Mouse (Mus musculus) CD4-positive, CD25-positive, alpha-beta regulatory T cell, adult 2 months (primary cell): Measurements from ENCODE around the gene Spata9.
"Not testable (repeated sequence)": the region's sequence is repeated elsewhere in the genome, so short reads cannot be mapped to it uniquely, and the experiment has no call there.

Source experiments
- DNase-seq: peaks from one replicate; pipeline ENCODE4 v3.0.0-alpha.2; 2012; ENCODE audit warnings: low read depth, low spot score

The Spata9 gene

DNA sequence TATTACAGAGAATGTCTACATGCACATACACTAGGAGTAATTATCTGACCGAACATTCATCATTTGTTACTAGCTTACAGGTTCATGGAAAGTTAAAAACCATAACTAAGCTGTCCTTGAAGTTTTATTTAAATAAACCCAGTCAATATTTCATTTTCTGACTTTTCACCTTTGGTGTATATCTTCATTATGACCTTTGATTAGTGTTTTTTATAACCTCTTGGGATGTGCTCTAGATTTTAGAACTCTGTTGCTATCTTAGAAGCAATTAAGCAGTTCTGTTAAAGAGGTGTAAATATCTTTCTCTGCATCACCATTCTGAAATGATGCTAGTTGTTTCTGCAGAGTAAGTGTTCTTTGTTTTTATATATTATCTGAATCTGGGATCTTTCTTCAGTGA is at the start of gene Spata9:
Spata9 (plus strand) TSS at position 301 of the 400 bp plus-strand sequence.
- DNase-seq = no peak

DNA sequence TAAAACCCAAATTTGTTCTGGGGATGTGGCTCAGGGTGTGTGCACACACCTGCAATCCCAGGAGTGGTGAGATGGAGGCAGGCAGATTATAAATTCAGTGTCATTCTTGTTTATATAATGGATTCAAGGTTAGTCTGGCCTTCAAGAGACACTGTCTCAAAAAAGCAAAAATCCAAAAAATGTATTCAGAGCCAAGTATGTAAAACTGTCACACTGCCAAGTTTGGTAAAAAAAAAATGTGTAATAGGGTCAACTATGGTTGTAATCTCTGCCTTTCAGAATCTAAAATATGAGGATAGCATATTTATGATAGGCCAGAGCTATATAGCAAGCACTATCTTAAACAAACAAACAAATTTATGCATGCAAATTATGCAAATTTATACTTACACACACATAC is 39.0 kb upstream of the Spata9 start:
- no peak for DNase-seq

DNA sequence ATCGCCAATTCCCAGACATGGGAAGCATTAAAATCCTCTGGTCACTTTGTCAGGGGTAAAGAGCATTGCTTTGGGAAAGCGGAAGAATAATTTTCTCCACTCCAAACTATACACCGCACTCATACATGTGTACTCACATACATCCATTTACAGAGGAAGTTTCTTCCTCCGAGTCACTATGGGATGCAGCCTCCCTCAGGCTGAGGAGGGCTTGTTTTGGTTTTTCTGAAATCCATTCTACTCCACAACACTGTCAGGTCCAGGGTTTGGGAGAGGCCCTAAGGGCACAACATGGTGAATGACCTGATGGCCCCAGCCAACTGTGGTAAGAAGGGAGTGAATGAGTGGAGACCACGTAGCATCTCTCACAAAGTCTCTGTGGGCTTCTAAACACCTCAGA is 37.9 kb upstream of the Spata9 start:
- not testable (repeated sequence) for DNase-seq

DNA sequence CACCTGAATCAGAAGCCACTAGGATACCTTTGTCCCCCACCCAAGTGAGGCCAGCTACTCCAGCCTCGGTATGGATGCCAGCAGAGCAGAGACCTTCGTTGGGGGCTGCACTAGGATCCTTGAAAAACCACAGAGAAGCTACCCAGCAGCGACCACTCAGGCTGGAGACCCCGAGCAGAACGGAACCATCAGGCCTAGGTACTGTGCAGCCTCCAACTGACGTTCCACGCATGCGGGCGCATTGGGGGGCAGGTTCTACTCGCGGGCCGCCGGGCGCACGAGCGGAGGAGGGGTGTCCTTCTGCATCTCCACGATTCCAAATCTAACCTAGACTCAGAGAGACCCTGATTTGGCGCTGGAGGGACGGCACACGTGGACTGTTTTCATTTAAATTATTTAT is 36.9 kb upstream of the Spata9 start:
- no peak for DNase-seq

DNA sequence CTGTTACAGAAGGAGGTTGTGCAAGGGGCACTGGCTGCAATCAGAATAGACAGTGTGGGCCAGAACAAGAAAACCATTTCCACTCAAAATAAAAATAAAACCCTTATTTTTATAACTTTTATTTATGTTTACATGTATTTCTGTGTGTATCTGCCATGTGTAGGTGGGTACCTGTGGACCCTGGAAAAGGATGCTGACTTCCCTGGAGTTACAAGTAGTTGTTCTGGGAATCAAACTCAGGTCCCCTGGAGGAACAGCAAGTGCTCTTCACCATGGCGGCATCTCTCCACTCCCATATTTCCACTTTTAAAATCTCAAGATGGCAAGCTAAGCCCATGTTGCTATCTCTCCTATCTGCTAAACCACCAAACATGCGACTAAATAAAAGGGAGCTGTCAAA is 36.3 kb upstream of the Spata9 start:
- no peak for DNase-seq

DNA sequence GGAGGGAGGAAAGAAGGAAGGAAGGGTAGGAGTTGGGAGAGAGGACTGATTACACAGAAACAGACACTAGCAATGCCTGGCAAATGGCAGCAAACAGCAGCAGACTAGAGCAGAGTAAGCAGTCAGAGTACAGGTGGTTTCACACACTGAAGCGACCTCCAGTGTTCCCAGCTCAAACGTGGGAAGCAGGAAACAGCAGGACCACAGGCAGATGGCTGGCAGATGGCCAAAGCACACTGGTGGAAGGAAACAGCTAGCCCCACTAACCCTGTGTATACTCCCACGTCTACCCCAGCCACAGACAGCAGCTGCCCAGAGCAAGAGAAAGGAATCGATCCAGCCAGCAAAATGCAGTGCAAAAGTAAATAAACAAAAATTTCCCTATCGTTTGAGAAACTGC is 35.9 kb upstream of the Spata9 start:
- DNase-seq = no peak

DNA sequence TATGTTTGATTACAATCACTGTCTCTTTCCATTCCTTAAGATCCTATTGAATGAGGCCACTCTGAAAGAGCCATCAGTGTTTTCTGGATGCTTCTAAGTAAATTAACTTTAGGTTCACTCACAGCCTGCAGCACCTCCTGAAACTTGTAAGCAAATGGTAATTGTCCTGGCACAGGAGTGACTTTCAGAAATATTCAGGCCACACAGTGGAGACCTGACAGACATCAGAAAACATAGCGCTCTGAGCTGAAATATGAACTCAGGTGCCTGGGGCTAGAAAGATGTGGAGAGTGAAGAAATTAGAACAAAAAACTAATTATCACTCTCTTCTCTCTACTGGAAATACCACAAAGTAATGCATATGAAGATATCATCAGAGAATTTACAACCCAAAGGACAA is 33.7 kb upstream of the Spata9 start:
- DNase-seq = no peak

DNA sequence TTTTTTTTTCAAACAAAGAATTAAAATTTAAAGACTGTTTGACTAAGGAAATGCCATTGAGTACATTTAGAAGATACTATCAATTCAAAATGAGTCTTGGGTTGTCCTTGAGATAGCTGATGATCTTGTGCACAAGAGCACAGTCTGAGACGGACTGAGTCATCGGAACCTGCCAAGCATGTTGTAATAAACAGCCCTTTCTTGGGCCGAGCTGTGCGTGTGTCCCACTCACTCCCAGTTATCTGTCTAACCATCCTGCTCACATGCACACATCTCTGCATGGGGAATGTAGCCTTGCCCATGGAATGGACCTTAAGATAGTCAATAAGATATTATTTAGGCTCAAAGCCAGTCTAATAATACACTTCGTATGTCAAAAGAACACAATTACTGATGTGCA is 28.1 kb upstream of the Spata9 start:
- DNase-seq = no peak

DNA sequence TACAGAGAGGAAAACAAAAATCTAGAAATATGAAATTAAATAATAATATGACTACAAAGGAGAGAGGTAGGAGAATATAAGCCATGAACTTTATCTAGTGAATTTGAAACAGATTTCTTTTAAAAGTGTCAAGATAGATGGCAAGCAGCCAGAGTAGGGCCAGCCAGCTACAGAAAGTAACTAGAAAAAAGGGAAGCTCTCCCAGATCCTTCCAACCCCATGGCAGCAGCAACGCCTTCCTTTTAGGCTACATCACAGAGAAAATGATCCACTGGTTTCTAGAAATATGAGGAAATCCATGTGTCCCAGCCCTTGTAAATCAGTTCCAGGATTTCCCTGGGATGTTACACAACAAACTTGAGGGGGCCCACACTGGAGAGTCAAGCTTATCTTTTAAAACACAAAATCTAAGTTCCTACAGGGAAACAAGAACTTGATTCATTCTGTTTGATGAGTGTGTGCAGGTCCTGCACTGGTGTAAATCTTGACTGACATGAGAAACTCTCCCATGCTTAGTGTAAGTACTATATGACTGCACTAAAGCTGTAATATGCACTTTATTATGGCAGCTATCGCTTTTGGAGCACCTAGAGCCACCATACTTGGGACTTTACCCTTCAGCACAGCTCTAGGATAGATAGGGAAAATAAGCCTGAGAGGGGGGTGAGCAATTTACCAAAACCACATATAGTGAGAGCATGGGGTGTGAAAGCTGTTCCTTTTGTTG is 26.0 kb upstream of the Spata9 start:
- DNase-seq = no peak

DNA sequence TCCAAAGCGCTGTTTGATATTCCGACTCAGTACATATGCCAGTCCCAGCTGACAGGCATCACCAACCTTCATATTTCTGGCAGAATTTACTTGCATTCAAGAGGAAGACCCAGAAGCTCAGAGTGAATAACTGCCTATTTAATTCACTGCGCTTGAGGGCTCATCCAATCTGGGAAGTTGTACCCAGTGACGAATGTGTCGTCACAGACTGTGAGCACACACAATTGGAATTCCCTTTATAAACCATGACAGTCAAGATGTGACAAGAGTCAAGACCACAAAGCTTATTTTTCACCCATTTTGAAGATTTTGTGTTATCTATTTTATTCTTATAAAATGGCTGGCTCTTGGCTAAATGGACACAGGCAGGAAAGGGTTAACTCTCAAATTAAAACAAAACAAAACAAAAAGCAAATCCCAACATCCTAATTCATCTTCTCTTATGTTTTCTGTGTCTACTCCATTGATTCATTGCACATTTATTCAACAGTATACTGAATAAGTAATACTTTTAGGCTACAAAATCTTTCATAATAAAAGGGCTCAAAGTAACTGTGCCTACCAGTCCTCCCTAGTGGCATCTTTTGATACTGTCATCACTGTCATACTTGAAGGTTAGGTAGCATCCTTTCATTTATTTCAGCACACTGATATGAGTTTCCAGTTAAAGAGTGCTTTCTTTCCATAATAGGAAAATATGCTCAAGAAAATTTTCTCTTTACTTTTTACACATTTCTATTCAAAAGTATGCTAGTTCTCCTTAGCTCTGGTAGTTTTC is 25.2 kb upstream of the Spata9 start:
- no peak for DNase-seq

DNA sequence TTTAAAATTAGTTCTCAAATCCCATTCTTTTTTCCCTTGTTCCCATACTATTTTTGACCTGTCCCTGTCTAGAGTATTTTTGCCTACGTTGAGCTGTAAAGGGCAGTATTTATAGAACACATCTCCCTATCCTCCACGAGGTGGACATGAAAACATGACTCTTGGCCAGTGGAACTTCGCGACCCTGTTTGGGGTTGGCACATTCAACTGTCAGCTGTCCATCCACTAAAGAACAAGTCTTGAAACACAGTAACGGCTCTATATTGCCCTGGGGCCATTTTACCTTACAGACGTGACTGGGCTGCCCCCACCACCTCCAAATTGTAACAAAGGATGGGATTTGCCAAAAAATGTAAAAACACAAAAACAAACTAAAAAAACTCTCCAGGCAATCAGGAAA is 24.2 kb upstream of the Spata9 start:
- no peak for DNase-seq

DNA sequence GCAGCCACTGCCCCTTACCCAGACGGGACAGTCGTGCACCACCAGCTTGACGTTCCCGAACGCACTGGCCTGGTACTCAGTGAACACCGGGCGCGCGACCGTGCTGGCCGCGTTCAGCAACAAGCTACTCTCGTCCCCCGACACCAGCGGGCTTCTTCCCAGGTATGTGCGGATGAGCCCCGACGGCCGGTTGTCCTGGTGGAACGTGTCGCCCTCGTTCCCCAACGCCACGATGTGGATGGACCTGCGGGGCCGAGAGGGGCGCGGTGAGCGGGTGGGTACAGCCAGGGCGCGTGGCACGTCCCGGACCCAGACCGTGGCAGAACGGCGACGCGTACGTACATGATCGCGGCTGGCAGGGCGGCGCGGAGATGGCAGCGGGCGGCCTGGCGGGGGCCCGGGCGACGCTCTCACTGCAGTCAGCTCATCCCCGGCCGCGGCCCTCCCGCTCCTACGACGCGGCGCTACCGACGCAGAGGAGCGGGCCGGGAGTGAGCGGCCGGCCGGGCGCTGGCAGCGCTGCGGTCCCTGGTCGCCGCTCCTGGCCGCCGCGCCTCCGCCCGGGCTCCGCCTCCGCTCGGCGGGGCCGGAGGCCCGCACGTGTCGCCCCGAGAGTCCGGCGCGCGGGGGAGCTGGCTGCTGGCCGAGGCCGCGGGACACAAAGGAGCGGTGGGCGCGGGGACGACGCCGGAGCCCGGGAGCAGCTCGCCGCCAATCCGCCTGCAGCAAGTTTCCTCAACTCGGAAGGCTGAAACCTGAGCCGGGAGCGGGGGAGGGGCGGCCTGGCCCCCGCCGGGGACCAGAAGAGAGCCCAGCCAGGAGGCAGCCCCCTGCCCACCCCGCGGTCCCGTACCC is 23.5 kb upstream of the Spata9 start, which contains the start of gene Rhobtb3:
Rhobtb3 (minus strand) TSS at position 737 of the 855 bp plus-strand sequence.
- peak; percentile 36 for DNase-seq

DNA sequence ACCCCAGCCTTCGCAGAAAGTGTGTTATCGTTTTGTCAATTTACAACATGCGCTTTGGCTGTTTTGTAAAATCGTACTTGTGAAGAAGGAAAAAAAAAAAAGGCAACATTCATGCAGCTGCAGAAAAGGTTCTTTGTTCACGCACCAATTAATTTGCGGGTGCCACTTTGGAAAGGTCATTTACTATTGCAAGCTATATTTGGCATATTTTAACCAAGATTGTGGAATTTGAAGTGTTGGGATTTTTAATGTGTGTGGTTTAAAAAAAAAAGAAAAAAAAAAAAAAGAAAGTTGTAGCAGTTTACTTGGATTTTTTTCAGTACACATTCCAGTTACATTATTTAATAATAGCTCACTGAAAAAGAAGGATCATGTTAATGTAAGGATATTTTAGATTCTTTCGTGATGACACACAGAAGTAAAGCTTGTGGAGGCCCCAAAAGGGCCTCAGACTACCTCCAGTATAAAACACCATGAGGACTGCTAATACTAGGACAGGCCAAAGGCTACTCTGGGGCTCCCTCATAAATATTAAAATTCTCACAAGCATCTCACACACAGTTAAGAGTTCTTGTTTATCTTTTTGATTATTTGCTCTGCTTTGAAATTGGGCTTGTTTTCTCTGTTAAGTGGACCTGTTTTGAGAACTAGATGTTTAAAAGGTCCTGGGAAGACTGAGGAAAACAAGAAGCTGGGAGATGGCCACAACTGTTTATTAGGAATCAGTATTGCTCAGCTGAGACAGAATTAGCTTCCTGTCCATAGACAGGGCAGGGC is 22.7 kb upstream of the Spata9 start:
- DNase-seq = no peak

DNA sequence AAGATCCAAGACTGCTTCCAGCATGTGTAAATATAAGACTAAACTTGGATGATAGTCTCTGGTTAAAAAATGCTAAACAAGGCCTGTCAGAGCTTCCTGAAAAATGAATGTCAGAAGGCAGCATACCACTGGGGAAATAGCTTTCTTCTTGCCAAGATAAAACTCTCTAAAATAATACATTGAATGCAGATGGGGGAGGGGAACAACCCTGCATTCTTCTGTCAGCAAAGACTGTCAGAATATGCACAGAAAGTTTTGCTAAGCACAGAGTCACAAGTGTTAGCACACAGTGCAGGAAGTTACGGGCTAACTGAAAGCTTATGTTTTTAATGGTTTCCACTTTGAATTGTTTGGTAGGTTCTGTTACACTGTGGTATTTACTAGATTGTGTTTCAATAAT is 16.7 kb upstream of the Spata9 start:
- no peak for DNase-seq

DNA sequence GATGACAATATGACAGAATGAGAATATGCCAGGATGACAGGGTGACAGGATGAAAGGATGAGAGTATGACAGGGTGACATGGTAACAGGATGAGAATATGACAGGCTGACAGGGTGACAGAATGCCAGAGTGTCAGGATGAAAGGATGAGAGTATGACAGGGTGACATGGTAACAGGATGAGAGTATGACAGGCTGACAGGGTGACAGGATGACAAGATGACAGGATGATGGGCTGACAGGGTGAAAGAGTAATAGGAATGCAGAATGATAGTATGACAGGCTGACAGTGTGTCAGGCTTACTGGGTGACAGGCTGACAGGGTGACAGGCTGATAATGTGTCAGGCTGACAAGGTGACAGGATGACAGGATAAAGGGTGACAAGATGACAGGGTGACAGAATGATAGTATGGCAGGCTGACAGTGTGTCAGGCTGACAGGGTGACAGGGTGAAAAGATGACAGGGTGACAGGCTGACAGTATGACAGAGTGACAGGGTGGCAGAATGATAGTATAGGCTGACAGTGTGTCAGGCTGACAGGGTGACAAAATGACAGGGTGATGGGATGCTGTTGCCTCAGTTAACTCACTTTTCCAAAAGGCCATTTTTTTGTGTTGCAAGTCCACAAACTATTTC is 11.5 kb upstream of the Spata9 start:
- no peak for DNase-seq

DNA sequence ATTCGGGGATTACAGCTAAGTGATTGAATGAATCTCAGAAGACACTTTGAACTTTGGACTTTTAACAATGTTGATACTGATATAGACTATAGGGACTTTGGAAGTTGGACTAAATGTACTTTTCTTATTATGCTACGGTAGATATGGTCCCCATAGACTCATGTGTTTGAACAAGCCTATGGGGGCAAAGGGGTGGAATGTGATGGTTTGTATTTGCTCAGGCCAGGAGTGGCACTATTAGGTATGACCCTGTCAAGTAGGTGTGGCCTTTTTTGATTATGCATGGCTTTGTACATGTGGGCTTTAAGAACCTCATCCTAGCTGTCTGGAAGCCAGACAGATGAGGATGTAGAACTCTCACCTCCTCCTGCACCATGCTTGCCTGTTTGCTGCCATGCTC is 7.5 kb downstream of the Spata9 start:
- DNase-seq = no peak

DNA sequence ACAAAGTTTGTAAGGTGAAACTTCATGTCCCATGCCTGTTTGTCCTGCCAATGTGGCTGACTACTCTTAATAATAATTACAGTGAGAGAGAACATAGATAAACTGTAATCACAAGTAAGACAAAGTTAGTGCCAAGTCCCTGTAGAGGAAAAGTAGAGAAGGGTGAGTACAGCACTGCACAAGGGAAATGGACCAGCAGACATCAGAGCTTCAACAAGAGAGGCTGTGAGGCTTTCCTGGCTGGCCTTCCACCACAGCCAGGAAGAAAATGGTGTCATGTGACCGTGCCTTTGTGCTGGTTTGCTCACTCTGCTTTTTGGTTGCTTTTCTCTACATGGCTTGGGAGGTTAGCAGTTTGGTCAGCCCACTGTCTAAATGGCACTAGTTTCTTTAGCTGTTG is 8.7 kb downstream of the Spata9 start:
- DNase-seq = no peak

DNA sequence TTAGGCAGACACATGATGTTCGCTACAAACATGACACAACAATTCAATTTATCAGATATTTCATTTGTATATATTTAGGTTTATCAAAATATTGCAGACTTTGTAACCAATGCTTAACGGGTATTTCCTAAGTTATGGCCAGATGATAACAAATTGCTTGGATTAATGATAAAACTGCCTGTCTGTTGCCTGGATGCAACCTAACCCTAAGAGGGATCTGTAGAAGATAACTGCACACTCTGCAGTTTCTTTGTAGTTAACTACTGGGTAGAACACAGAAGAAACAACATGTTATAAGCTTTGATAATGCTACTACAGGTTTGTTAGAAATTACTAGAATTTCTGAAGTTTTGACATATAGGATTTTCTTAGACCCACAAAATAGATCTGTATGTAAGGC is 9.3 kb downstream of the Spata9 start:
- no peak for DNase-seq

DNA sequence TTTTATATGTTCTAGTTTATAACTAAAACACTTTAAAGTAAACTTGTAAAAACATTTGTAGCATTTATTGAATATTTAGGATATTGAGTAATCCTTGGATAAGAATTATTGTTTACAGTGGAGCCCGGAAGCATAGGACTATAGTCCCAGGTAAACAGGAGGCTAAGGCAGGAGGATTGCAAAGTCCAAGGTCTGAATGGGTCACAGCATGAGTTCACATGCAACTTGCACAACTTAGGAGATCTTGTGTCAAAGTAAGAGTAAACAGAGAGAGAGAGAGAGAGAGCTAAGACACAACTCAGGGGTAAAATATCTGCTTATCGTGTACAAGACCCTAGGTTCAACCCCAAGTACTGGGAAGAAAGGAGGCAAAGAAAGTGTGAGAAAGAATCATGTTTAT is 9.7 kb downstream of the Spata9 start:
- no peak for DNase-seq

DNA sequence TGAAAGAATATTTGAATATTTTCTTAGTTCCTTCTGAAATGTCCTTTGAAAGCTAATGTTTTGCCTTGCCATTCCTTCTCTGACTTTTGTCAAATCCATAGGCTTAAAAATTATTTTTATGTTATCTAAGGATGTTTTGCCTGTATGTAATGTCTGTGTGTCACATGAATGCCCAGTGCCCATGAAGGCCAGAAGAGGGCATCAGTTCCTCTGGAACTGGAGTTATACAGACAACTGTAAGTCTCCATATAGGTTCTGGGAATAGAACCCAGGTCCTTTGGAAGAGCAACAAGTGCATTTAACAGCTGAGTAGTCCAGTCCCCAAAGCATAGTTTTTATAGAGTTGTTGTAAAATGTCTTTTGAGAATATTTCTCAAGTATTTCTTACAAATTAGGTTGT is 15.0 kb downstream of the Spata9 start:
- DNase-seq = peak; percentile 50

DNA sequence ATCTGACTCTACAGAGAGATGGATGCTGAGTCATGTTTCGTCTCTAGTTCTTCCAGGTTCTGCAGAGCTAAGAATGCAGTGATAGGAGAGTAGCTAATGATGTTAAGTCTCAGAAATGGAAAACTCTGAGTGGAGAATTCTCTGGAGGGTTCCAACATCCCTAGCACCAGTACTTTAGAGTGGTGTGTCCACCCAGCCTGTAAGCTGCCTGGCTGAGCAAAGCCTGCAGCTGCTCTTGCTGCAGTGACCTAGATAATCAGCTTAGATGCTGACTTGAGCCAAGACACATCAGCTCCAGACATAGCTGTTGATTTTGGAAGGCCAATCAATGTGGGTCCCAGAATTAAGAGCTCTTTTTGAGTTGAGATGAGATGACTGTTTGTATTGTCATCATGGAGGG is 21.1 kb downstream of the Spata9 start:
- no peak for DNase-seq
